Mouse (Mus musculus) left cerebral cortex, adult 2 months (tissue): ENCODE measurements around the gene Serpinh1. TPM values are rescaled to one million over a fixed set of nuclear protein-coding genes. Genes with fewer than 3 reads are reported as not detected.

Experiments
- DNase-seq, 2 experiments: peaks; one replicate each; pipeline ENCODE4 v3.0.0; 2021 to 2022; ENCODE audit warnings: low spot score in 2 of 2, mixed read lengths in 1 of 2; ENCODE audit errors: extremely low spot score in 1 of 2
- H3K27ac ChIP-seq: fragments of 200-600 bp; 2 replicates; pipeline ENCODE4 v1.8.1; 2022
- H3K4me3 ChIP-seq: fragments of 200-600 bp; 2 replicates; pipeline ENCODE4 v1.8.1; 2022
- CTCF ChIP-seq: fragments of 200-600 bp; IDR thresholded peaks from 2 replicates; pipeline ENCODE4 v1.8.1; 2022; ENCODE audit warnings: antibody characterized with exemption, mild to moderate bottlenecking, moderate library complexity
- intact Hi-C: fragments of 180-260 bp; cut with DNase I; formaldehyde crosslinking; loops from one replicate; pipeline ENCODE4 v1.15.1; 2025
- total RNA-seq, 2 experiments: library from RNA; stranded (reverse); gene quantifications; 2 replicates each; pipeline ENCODE4 v1.2.3; 2021

Gene Serpinh1
- total RNA-seq, 2 experiments from 2014 or later = 22.2 TPM

DNA sequence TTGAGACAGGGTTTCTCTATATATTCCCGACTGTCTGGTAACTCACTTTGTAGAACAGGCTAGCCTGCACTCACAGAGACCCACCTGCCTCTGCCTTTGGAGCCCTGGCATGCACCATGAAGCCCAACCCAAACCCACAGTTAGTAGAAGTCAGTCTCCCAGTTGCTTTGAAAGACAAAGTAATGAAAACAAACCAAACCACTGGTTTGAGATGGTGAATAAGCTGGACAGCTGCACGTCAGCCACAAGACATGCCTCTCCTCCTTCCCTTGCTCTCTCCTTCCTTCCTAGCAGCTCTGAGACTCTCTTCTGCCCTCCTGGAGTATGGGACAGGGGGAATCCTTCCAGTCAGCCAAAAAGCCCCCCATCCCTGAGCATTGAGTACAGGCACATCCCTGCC, 9.1 kb upstream of the Serpinh1 start:
- no peak for DNase-seq
- TF ChIP-seq CTCF = no peak
- Histone ChIP-seq H3K27ac (no peak overlapping the region), H3K4me3 (no peak overlapping the region)
- intact Hi-C loops = no loop called here

DNA sequence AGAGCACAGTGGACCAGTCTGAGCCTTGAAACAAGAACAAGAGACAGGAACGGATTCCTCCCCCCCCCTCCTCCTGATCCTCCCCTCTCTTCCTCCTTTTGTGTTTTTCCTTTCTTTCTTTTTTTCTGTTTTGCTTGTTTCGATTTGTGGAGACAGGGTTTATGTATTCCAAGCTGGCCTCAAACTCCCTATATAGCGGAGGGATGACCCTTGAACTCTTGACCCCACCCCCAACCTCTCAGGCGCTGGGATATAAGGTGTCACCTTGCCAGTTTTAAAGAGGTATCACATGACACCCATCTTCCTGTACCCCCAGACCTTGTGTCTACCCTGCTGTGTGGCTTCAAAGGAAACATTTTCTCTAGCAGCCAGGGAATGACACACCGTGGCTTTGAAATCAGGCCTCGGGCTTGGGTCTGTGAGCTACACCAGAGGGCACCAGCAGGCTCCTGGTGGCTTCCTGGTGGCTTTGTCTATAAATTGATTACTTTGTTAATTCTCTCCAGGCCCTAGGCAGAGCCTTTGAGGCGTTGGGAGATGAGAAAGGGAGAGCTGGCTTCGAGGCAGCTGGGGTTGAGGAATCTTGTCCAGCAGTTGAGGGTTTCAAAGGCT, 7.9 kb upstream of the Serpinh1 start:
- DNase-seq = no peak
- no peak for TF ChIP-seq CTCF
- intact Hi-C loops = no loop called here
- peak overlapping the region; percentile 44; the same call in 1 of the 2 replicates for H3K27ac ChIP-seq
- H3K4me3 ChIP-seq = no peak overlapping the region

DNA sequence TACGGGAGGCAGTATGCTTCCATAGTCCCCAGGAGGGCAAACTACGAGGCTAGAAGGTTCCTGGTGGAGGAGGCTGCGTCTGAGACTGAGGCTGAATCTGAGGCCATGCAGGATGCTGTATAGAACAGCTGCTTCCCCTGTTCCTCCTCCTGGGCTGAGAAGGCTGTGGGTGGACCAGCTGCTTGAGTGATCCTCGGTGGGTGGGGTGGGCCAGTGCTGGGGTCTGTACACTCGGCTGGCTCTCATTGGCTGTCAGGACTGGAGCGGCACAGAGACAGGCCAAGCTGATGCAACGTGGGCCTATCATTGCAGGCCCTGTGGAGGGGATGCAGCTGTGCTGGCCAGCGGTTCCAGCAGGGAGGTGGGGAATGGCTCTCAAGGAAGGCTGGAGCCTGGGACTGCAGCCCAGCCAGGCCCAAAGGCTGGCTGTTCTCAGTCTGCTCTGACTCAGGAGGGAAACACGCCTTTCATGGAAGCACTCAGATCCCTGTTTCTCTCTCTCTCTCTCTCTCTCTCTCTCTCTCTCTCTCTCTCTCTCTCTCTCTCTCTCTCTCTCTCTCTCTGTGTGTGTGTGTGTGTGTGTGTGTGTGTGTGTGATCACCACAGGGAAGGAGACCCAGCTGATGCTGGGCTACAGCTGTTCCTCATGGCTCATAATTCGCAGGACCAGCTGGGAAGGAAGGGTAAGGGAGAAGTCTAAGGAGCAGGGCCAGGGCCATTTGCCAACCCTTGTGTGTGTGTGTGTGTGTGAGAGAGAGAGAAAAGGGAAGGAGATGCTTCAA, 7.2 kb upstream of the Serpinh1 start:
- Histone ChIP-seq H3K27ac (peak overlapping the region; percentile 62), H3K4me3 (no peak overlapping the region)
- no peak for TF ChIP-seq CTCF
- peak; percentile 56 to 69 for DNase-seq
- intact Hi-C loops = no loop called here

DNA sequence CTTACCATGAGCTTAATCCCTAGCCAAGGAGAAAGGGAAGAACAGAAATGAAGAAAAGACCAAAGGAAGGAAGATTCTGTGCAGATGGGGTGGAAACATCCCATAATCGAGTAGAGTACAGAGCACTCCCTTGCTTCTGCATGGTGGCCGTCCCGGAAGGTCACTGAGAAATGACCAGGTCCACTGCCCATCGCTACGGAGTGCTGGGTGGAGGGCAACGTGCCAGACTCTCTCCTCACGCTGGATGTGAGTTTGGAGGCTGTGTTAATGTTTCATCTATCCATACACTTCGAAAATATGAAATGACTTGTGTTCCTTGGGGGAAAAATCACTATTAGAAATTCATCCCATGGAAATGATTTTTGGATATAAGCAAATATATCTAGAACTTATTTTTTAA, 5.3 kb upstream of the Serpinh1 start:
- TF ChIP-seq CTCF = no peak
- no peak for DNase-seq
- no peak overlapping the region for H3K4me3 ChIP-seq
- H3K27ac ChIP-seq = no peak overlapping the region
- intact Hi-C loops = loop anchor here (5.0 kb wide), 1 partner anchor 86 kb away; no protein-coding TSS in a partner anchor

DNA sequence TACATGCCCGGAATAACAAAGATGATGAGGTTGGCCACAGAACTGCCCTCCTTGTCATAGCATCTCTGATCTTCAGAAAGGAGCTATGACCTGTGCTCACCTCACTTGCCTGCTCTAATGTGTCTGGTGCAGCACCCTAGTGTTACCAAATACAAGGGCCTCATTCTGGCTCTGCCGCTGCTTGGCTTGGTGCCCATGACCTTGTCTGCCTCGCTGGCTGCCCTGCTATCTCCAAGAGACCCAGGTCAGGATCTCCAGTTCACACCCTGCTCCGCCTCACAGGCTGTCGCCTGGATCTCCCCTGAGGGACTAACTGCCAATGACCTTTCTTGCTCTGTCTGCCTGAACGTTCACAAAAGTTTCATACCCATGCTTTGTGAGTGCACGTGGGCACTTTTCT, 4.2 kb upstream of the Serpinh1 start:
- intact Hi-C loops = loop anchor here (5.0 kb wide), 1 partner anchor 85 kb away; no protein-coding TSS in a partner anchor
- no peak for TF ChIP-seq CTCF
- Histone ChIP-seq H3K4me3 (no peak overlapping the region), H3K27ac (no peak overlapping the region; the same call in 1 of the 2 replicates)
- no peak for DNase-seq

DNA sequence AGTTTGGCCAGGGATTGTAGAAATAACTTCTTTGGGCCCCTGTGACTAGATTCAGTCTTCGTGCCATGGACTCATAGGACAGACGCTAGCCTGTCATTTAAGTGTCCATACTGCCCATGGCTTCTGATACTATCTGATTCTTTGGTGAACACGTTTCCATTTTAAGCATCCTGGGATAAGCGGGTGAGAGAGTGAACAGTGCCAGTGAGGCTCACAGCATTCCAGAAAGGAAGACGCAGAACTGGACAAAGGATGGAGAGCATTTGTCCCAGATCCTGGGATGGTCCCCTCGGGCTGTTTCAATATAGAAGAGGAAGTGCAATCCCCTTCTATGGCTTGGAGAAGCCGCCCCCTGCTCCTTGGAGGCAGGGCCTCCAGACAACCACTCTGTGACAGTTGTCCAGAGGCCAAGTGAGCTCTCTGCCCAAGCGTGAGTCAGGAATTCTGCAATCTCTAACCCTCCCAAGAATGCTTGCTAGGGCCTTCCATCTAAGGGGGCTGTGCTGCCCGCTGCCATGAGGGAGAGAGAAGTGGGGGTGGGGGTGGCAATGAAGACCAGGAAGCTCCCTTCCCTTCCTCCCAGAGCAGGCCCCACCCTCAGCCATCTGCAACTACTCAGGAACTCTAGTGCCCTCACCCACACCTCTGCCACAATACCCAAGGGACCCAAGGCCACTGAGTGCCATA, 3.3 kb upstream of the Serpinh1 start:
- Histone ChIP-seq H3K27ac (peak overlapping the region; percentile 83), H3K4me3 (no peak overlapping the region)
- TF ChIP-seq CTCF = no peak
- intact Hi-C loops = loop anchor here (5.0 kb wide), 1 partner anchor 84 kb away; no protein-coding TSS in a partner anchor
- no peak for DNase-seq

DNA sequence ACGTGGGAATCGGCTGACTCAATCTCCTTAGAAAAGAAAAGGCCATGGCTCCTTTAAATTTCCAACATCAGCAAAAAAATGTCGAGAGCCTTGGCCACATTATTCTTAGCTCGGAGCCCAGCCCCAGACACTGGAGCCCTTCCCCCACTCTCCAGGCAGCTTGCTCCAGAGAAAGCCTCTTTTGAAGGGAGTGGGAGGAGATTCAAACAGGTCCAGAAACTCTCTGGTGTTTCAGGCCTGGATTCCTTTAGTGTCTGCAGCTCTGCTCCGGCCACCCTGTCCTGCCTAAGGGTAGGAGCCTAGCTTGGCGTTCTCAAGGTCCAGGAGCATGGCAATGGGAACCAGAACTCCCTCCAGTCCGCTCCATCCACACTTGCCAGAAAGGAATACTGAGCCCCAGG, 2.7 kb upstream of the Serpinh1 start:
- peak; percentile 65 to 73 for DNase-seq
- intact Hi-C loops = loop anchor here (5.0 kb wide), 1 partner anchor 83 kb away; no protein-coding TSS in a partner anchor
- TF ChIP-seq CTCF = no peak
- Histone ChIP-seq H3K27ac (peak overlapping the region; percentile 83), H3K4me3 (peak overlapping the region; percentile 1; the same call in 1 of the 2 replicates)

DNA sequence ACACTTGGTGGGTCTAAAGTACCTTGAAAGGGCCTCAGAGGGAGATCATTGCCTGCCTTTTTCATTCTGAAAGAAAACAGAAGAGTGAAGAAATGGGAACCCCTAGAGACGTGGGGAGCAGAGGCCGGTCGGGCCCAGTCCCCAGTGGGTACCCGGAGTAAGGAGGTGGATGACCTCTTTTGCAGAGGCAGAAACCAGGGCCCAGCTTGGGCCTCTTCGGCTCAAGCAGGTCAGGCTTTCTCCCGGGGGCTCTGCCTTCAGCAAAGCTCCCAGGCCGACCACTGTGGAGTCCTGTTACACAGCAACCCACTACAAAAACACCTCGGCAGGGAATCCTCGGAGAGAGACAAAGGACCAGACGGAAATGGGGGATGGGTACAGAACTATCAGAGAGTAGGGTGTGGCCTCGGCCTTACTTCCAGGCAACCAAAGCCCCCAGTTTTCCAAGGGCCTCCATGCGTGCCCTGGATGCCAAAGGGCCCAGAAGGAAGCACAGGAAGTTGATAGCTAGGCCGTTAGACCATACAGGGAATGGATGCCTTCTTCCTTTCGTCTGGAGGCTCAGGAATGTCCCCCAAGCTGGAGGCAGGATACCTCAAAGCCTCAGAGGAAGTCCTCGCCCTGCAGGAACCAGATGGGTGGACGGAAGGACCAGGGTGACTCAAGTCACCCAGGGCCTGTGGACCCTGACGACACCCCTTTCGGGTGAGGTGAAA, 1.1 kb downstream of the Serpinh1 start:
- intact Hi-C loops = no loop called here
- Histone ChIP-seq H3K27ac (peak overlapping the region; percentile 66), H3K4me3 (peak overlapping the region; percentile 50)
- TF ChIP-seq CTCF = no peak
- no peak for DNase-seq

DNA sequence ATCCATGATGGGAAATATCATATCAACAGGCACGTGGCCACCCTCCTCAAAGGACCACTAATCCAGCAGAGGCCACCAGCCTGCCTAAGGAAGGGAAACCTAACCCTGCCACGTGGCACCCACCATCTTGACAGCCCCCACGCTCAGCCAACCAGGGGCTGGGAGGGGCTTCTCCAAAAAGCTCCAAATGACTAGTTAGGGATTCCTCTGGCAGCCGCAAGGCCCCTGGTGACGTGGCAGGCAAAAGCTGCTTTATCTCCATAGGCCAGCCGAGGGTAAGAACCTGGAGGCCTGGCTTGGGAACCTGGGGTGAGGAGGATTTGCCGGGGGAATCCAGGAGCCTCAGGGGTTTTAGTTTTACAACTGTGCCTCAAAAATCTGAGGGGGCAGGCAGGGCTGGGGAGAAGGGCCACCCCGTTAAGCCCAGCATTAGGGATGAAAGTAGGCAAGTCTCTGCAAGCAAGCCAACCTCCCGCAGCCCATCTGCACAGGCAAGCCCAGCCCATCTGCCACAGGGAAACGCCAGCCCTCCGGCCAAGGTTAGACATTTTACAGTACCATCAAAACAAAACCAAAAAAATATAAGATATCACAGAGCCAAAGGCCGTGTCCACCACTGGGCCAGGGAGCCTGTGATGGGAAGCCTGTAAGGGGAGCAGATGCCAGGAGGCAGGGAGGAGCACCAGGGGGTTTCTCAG, 1.8 kb downstream of the Serpinh1 start:
- no peak for DNase-seq
- intact Hi-C loops = no loop called here
- H3K4me3 ChIP-seq = peak overlapping the region; percentile 50
- H3K27ac ChIP-seq = peak overlapping the region; percentile 66; the same call in 1 of the 2 replicates
- TF ChIP-seq CTCF = no peak

DNA sequence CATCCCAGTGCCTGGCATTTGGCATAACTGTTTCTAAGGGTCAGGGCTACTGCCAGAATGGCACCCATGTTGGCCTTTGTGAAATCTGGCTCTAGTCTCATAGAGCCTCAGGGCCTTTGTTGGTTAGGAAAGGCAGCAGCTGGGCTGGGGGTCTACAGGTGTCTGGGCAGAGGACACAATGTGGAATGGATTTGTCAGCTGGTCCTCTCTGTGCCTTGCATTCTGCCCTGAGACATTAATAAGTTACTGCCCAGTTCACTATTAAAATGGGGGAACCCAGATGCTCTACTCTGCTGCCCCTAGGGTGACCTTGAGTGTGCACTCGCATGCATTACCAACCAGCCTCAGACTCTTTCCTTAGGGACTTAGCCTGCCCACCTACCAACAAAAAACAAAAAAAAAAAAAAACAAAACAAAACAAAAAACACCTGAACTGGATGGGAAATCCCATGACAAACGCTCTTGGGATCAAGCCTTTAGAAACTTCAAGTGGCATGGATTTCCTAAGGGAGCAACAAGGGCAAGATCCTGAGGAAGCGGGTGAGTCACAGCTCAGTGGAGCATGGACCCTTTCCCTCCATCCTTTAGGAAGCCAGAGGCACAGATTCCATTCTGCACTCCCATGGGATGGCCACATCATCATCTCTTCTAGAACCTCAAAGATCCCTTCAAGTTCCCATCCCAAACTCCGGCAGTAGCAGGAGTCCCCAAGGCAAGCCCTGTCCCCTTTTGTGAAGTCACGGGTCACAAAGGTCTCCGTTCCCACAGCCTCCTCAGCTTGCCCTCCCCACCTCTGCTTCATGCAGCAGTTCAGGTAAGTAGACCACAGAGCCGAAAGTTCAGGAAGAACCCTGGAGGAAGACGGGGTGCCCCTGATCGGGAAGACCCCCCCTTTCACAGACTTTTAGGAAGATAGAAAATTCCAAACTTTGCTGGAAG, 3.0 kb downstream of the Serpinh1 start:
- intact Hi-C loops = loop anchor here (1.0 kb wide), 1 partner anchor 44 kb away; no protein-coding TSS in a partner anchor
- TF ChIP-seq CTCF = no peak
- DNase-seq = no peak
- Histone ChIP-seq H3K4me3 (no peak overlapping the region), H3K27ac (no peak overlapping the region)
